Mouse (Mus musculus) embryo, embryonic 11.5 days (tissue): Measurements from ENCODE around the gene Fgf11.

Experiments
- DNase-seq: peaks from one replicate; pipeline ENCODE4 v3.0.0-alpha.2; 2012; ENCODE audit warnings: low read depth, low spot score

Gene Fgf11

DNA sequence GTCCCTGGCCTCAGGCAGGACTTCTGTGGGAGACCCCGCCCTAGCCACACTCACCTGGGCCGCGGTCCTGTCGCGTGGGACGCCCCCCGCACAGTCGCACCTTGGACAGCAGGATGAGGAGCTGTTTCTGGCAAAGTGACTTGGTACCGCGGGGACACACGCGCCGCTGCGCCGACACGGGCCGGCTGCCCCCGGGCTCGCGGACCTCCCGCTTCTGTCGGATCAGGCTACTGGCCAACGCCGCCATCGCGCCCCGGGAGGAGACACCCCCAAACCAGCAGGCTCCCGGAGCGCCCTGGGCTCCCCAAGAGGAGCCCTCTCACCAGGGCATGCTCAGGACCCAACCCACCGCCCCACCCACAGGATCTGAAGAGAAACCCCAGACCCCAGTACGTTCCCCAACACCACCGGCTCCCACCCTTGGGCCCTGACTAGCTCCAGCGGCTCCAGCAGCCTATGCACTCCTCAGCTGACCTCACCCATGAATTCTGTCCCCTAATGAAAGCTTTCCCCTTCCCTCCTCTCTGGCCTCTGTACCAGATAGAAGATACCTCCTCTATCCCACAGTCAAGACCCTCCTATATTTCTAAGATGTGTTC lies at the start of gene Fgf11:
Gene Fgf11 (minus strand): TSS at position 479 of the 599 bp plus-strand sequence.
- no peak for DNase-seq

DNA sequence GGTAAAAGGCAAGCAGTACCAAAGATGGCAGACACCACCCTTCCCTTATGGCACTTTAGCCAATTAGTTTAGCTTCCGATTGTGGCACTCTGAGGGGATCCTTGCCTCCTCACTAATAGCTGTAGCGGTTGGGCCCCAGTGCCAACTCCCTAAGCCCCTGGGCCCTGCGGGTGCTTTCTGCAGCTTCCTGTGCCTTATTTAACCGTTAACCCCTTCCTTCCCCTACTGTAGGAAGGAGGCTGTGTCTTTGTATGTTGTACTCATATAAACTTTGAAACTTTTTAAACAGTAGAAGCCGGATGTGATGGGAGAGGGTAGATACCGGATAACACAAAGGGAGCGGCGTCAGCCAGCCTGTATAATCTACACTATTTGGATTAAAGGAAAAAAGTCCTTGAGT lies 49.1 kb upstream of the Fgf11 start:
- no peak for DNase-seq

- DNase-seq = no peak
These were observed 48.2 kb upstream of the Fgf11 start for GRCm38 (mm10) chr11:69849884-69850283.

DNA sequence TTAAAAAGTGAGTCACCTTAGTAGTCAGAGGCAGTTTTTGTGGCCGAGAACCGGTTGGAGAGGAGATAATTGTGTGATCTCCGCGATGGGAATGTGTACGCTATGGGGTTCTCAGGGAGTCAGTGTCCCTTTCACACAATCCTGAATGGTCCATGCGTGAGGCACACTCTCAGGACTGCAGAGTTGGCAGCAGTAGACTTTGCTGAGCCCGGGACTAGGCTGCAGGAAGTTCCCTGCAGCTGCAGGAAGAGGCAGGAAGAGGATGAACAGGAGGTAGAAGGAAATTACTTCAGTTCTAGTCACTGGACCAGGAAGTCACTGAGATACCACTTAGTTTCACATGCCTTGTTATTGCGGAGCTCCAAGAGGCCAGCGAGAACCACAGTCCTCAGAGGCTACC lies 47.5 kb upstream of the Fgf11 start:
- no peak for DNase-seq

DNA sequence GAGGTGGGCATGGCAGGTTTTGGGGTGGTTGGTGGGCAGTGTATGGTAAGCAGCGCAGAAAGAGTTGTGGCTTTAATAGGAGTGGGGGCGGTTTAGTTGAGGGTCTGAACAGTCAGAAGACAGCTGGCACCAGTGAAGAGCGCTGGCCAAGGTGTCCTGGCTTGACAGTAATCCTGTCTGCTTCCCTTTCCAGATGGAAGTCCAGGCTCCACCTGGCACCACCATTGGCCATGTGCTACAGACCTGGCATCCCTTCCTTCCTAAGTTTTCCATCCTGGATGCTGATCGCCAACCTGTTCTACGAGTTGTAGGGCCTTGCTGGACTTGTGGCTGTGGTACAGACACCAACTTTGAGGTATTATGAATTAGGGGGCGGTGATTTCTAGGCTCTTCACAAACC lies 46.4 kb upstream of the Fgf11 start:
- no peak for DNase-seq

- DNase-seq = no peak
These were observed 45.4 kb upstream of the Fgf11 start for GRCm38 (mm10) chr11:69846738-69847688.

DNA sequence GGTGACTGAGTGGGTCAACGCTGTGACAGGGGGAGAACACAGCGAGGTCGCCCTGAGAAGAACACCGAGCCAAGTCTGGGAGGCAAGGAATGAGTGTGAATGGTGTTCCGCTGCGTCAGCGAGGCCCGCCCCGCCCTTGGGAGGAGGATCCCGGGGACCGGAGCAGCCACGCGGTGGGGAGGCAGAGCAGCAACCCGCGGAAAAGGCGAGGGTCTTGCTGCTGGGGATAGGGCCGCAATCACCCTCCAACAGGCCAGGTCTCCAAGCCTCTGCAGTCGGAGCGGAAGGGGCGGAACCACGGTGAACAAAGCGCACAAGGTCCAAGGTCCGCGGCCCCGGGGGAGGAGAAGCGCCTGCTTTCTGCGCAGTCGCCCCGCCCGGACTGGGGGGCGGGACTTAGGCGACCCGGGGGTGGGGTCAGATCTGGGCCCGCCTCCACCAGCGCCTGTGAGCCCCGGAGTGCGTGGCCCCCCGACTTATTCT lies 44.6 kb upstream of the Fgf11 start, which contains the start of gene Plscr3:
Gene Plscr3 (plus strand): TSS at position 179 of the 483 bp plus-strand sequence.
- DNase-seq = peak; percentile 89

GRCm38 (mm10) chr11:69838714-69839104 lies 37.1 kb upstream of the Fgf11 start:
- DNase-seq = no peak

- DNase-seq = peak; percentile 93
These were observed 36.5 kb upstream of the Fgf11 start, which contains the start of gene Tmem256 for GRCm38 (mm10) chr11:69837952-69838713. TSS of gene Tmem256 (plus strand) at chr11:69838514.

DNA sequence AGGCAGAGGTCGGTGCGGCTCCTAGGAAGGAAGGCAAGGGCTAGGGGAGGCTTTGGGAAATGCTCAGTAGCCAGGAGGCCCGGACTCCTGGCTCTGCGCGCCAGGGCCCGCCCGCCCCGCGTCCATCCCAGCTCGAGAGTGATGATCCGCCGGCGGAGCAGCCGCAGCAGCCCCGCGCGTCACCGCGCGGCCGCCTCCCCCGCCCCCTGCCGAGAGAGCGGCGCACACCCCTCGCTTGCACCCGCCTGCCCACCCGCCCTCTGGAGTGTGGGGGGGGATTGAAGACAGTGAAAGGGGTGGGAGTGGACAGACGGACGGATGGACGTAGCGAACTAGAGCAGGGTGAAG lies 35.9 kb upstream of the Fgf11 start, which contains the start of gene Nlgn2:
Gene Nlgn2 (minus strand): TSS at position 181 of the 348 bp plus-strand sequence.
- DNase-seq = no peak

DNA sequence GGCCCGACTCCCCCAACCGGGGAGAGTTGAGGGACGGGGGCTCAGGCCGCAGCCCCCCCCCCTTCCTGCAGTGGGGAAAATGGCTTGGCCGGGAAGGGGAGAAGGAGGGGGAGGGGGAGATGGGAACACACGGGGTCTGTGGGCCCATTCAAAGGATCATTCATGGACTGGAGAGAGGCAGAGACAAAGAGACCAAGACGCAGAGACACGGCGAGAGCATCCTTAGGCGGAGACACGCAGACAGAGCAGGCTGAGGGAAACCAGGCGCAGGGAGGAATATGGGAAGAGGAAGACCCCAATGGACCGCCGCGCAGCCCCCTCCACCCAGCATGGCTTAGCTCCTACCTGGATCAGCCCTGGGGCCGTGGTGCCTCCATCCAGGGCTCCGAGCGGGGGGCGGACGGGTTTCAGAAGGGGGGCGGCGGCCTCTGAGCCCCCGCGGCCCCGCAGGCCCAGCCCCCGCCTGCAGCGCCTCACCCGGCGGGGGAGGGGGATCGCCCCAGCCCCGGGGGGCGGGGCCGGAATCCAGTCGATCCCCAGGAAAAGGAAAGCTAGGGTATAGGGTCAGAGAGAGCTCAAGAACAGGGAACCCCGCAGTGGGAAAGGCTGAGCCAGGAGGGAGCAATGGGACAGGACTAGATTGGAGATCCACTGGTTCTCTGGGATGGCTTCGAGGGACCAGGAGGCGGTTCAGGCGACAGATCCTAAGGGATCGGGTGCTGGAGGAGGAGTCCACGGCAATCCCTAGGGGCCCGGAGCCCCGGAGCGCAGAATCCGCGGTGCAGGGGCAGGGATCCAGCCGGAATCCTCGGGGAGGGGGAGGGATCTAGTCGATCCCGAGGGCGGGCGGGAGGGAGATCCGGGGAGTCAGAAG lies 35.3 kb upstream of the Fgf11 start:
- DNase-seq = no peak

GRCm38 (mm10) chr11:69835966-69836335 lies 34.3 kb upstream of the Fgf11 start:
- no peak for DNase-seq

- no peak for DNase-seq
These were observed 33.8 kb upstream of the Fgf11 start for GRCm38 (mm10) chr11:69835326-69835965.

- DNase-seq = no peak
These were observed 32.4 kb upstream of the Fgf11 start for GRCm38 (mm10) chr11:69834001-69834549.

- DNase-seq = no peak
These were observed 31.9 kb upstream of the Fgf11 start for GRCm38 (mm10) chr11:69833554-69833953.

GRCm38 (mm10) chr11:69828832-69829231 lies 27.2 kb upstream of the Fgf11 start:
- DNase-seq = no peak

GRCm38 (mm10) chr11:69823456-69823855 lies 21.8 kb upstream of the Fgf11 start:
- no peak for DNase-seq

DNA sequence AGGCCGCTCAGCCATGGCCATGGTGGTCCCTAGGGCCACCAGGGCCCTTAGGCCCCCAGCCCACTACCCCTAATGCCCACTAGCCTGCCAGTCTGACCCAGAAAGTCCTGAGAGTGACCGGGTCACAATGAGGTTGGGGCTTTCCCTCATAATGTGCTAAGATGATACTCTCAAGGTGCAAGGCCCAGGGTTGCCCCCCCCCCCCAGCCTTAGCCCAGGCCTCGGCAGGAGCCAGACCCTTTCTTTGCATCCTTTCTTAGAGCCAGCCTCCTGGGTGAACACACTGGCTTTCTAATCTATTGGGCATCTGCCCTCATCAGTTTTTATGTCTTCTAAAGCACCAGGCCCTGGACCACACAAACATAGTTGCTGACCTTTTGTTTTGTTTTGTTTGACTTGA lies 20.4 kb upstream of the Fgf11 start, which contains the start of gene Spem1:
Gene Spem1 (minus strand): TSS at position 101 of the 400 bp plus-strand sequence.
- no peak for DNase-seq

DNA sequence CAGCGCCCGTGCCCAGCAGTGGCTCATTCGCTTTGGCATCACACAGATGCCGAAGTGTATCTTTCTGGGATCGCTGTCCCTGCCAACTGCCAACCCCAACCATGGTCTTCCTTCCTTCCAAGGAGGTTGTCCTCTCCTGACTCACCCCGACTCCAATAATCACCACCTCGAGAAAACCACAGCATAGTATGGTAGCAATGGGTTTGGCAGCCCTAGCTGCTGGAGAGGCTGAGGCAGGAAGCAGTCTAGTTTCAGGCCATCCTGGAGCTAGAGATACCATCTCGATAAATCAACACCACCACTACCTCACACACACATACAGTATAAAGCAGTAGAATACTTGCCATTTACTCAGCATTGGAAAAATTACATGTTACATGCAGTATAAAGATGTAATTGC lies 17.2 kb upstream of the Fgf11 start:
- no peak for DNase-seq

GRCm38 (mm10) chr11:69818365-69818764 lies 16.7 kb upstream of the Fgf11 start, which contains the start of gene Spem2:
TSS of gene Spem2 (minus strand) at chr11:69818465.
- no peak for DNase-seq
